Mouse (Mus musculus): ENCODE results near the gene Glt28d2. TPM values are rescaled to one million over a fixed set of nuclear protein-coding genes. Genes with fewer than 3 reads are reported as not detected.

Glt28d2 gene
- total and polyA plus RNA-seq, 3 experiments: 0.04 to 0.08 TPM; not detected in 1

DNA sequence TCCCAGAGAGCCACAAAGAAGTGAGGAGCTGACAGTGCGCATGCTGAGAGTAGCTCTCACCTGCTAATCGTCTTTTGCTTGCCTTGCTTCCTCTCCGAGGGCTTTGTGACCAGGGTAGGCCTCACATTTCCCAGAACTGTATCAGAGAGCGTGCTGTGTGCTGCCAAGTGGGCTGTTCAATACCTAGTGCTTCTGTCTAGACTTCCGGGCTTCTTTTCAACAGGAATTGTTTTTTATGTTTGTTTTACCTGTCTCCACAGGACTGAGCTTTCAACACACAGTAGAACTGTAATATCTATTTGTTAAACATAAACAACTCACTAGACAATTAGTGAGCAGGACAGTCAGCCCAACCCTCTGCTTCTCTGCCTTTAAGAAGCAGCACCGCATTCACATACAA lies 42.0 kb downstream of the Glt28d2 start:
- no peak overlapping the region for H3K9ac ChIP-seq (ENCODE audit: insufficient read depth, low read depth)
- dilution Hi-C loops (cut with MboI; ENCODE audit: extremely low pct_ligation_motif_present, extremely low pct_unique_long_range_greater_than_20kb, low sequenced_read_pairs) (no loop called here), in situ Hi-C loops (cut with MboI; ENCODE audit: low pct_ligation_motif_present, low pct_unique_long_range_greater_than_20kb, low sequenced_read_pairs) (no loop called here)
- no peak for DNase-seq (ENCODE audit: extremely low read depth)
- H3K4me1 ChIP-seq (ENCODE audit: control insufficient read depth in 1 of 2, insufficient read depth in 2 of 2): no peaks in the 10 kb centered on the region
- no peaks in the 10 kb centered on the region for H3K79me2 ChIP-seq (replicated peaks; ENCODE audit: control insufficient read depth, extremely low read depth, insufficient read depth, poor library complexity, severe bottlenecking)
- H3K36me3 ChIP-seq (replicated peaks in 1 of 2; ENCODE audit: control insufficient read depth in 1 of 2, insufficient read depth in 1 of 2, low read length in 1 of 2): no peaks in the 10 kb centered on the region
- no peak overlapping the region for H3K27ac ChIP-seq (ENCODE audit: insufficient read depth, low read depth)
- no peaks in the 10 kb centered on the region for H3K27me3 ChIP-seq (replicated peaks)
- no peak overlapping the region for H3K4me3 ChIP-seq (replicated peaks in 1 of 3; ENCODE audit: low read depth in 2 of 3, low read length in 2 of 3, poor library complexity in 1 of 3)
- no peaks in the 10 kb centered on the region for H3K9me3 ChIP-seq (replicated peaks; ENCODE audit: low read length)
- no peak for TF ChIP-seq NRF1 (IDR thresholded peaks at IDR 0.05; ENCODE audit: low read depth, low read length)
- TF ChIP-seq POLR2A (IDR thresholded peaks at IDR 0.05; ENCODE audit: low read depth, low read length): no peak
- no peak for TF ChIP-seq ZMIZ1 (IDR thresholded peaks at IDR 0.05; ENCODE audit: low read depth, low read length)
- TF ChIP-seq E2F4 (IDR thresholded peaks at IDR 0.05; ENCODE audit: insufficient replicate concordance, low read depth, low read length): no peak
- no peak for TF ChIP-seq UBTF (IDR thresholded peaks at IDR 0.05; ENCODE audit: low read depth, low read length)
- no peak for TF ChIP-seq ELF1 (IDR thresholded peaks at IDR 0.05; ENCODE audit: low read depth, low read length)
- TF ChIP-seq ZNF384 (IDR thresholded peaks at IDR 0.05; ENCODE audit: low read depth, low read length): no peak
- TF ChIP-seq ZKSCAN1 (IDR thresholded peaks at IDR 0.05; ENCODE audit: borderline replicate concordance, low read depth, low read length): no peak
- no peak for TF ChIP-seq ZC3H11A (IDR thresholded peaks at IDR 0.05; ENCODE audit: low read depth, low read length)
- TF ChIP-seq USF1 (IDR thresholded peaks at IDR 0.05; ENCODE audit: low read depth, low read length): no peak
- TF ChIP-seq PAX5 (IDR thresholded peaks at IDR 0.05; ENCODE audit: low read length): no peak
- no peak for TF ChIP-seq MAZ (IDR thresholded peaks at IDR 0.05; ENCODE audit: low read depth, low read length)
- TF ChIP-seq MAX (IDR thresholded peaks at IDR 0.05; ENCODE audit: low read length): no peak
- no peak for TF ChIP-seq JUND (conservative IDR thresholded peaks at IDR 0.05; ENCODE audit: low read depth, low read length)
- no peak for TF ChIP-seq IRF4 (IDR thresholded peaks at IDR 0.05; ENCODE audit: low read depth, low read length)
- TF ChIP-seq TCF12 (IDR thresholded peaks at IDR 0.05; ENCODE audit: low read depth, low read length): no peak
- no peak overlapping the region for H3K4me2 ChIP-seq (ENCODE audit: insufficient read depth, low read depth, poor library complexity, severe bottlenecking)

DNA sequence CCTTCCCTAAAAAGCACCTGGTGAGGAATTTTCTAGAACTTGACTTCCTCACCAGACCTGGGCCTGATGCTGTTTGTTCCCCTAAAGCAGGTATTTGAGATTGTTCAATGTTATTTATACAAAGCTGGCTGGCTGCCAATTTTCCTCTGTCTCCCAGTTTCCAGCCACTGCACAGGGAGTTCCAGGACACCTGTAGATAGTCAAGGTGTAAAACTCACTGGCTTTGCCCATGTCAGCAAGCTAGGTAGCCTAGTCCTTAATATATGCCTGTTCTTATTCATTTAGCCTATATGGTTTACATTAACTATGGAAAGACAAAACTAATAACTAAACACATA lies 44.5 kb downstream of the Glt28d2 start:
- DNase-seq (ENCODE audit: extremely low read depth): no peak
- Histone ChIP-seq H3K79me2 (replicated peaks; ENCODE audit: control insufficient read depth, extremely low read depth, insufficient read depth, poor library complexity, severe bottlenecking) (no peaks in the 10 kb centered on the region), H3K4me2 (ENCODE audit: insufficient read depth, low read depth, poor library complexity, severe bottlenecking) (no peak overlapping the region), H3K36me3 (replicated peaks in 1 of 2; ENCODE audit: control insufficient read depth in 1 of 2, insufficient read depth in 1 of 2, low read length in 1 of 2) (no peaks in the 10 kb centered on the region), H3K4me3 (replicated peaks in 1 of 3; ENCODE audit: low read depth in 2 of 3, low read length in 2 of 3, poor library complexity in 1 of 3) (no peak overlapping the region), H3K27me3 (replicated peaks) (no peaks in the 10 kb centered on the region), H3K27ac (ENCODE audit: insufficient read depth, low read depth) (no peak overlapping the region), H3K9me3 (replicated peaks; ENCODE audit: low read length) (peaks cover 2% of the 10 kb centered on the region), H3K4me1 (ENCODE audit: control insufficient read depth in 1 of 2, insufficient read depth in 2 of 2) (no peaks in the 10 kb centered on the region), H3K9ac (ENCODE audit: insufficient read depth, low read depth) (no peak overlapping the region)
- dilution Hi-C loops (cut with MboI; ENCODE audit: extremely low pct_ligation_motif_present, extremely low pct_unique_long_range_greater_than_20kb, low sequenced_read_pairs) (no loop called here), in situ Hi-C loops (cut with MboI; ENCODE audit: low pct_ligation_motif_present, low pct_unique_long_range_greater_than_20kb, low sequenced_read_pairs) (no loop called here)
- no peak for TF ChIP-seq ETS1 (conservative IDR thresholded peaks at IDR 0.05; ENCODE audit: low read depth, low read length)
- TF ChIP-seq ELF1 (IDR thresholded peaks at IDR 0.05; ENCODE audit: low read depth, low read length): no peak
- TF ChIP-seq SIN3A (IDR thresholded peaks at IDR 0.05; ENCODE audit: low read length): no peak
- no peak for TF ChIP-seq CHD1 (IDR thresholded peaks at IDR 0.05; ENCODE audit: low read depth, low read length)
- TF ChIP-seq MYC (IDR thresholded peaks at IDR 0.05; ENCODE audit: low read depth, low read length): no peak
- TF ChIP-seq PAX5 (IDR thresholded peaks at IDR 0.05; ENCODE audit: low read length): no peak
- no peak for TF ChIP-seq ZKSCAN1 (IDR thresholded peaks at IDR 0.05; ENCODE audit: borderline replicate concordance, low read depth, low read length)
- no peak for TF ChIP-seq UBTF (IDR thresholded peaks at IDR 0.05; ENCODE audit: low read depth, low read length)
- no peak for TF ChIP-seq MXI1 (IDR thresholded peaks at IDR 0.05; ENCODE audit: low read depth, low read length)
- no peak for TF ChIP-seq CTCF (conservative IDR thresholded peaks at IDR 0.05 in 1 of 2, IDR thresholded peaks at IDR 0.05 in 1 of 2; ENCODE audit: low read depth in 2 of 2, low read length in 2 of 2)
- TF ChIP-seq MAZ (IDR thresholded peaks at IDR 0.05; ENCODE audit: low read depth, low read length): no peak
- no peak for TF ChIP-seq IRF4 (IDR thresholded peaks at IDR 0.05; ENCODE audit: low read depth, low read length)
- TF ChIP-seq HCFC1 (IDR thresholded peaks at IDR 0.05; ENCODE audit: low read depth, low read length): no peak
- TF ChIP-seq ZMIZ1 (IDR thresholded peaks at IDR 0.05; ENCODE audit: low read depth, low read length): no peak
- TF ChIP-seq E2F4 (IDR thresholded peaks at IDR 0.05; ENCODE audit: insufficient replicate concordance, low read depth, low read length): no peak
- no peak for TF ChIP-seq POLR2A (IDR thresholded peaks at IDR 0.05; ENCODE audit: low read depth, low read length)
- TF ChIP-seq ZNF384 (IDR thresholded peaks at IDR 0.05; ENCODE audit: low read depth, low read length): no peak
- TF ChIP-seq JUND (conservative IDR thresholded peaks at IDR 0.05; ENCODE audit: low read depth, low read length): no peak
- TF ChIP-seq TBP (conservative IDR thresholded peaks at IDR 0.05; ENCODE audit: low read depth, low read length): no peak
